Mouse (Mus musculus) central nervous system, embryonic 14 days (tissue): ENCODE data around the gene Vmn1r200. TPM values are rescaled to one million over a fixed set of nuclear protein-coding genes. Genes with fewer than 3 reads are reported as not detected.

Experiments used
- polyA plus RNA-seq: library from polyadenylated mRNA; depleted of rRNA; stranded (reverse); fragments of >200 nt; gene quantifications from 2 replicates; pipeline ENCODE4 v1.2.3, GENCODE M21; 2012; rRNA removed

Gene Vmn1r200
- not detected in 2 replicates for polyA plus RNA-seq

DNA sequence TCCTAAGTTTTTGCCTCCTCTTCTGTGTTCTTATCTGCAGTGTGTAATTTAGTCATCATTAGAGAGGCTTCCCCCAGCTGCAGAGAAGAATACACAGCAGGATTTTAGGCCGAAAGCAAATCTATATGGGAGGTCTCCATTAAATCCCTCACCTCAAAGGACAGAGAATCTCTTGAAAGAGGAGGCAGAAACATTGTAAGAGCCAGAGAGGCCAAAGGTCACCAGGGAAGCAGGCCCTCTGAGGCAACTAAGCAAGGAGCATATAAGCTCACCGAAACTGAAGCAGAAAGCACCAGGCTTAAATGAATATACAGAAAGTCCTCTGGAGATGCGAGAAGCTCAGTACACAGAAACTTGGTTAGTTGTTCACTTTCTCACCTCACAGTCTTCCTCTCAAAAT is at the start of gene Vmn1r200:
Vmn1r200 (plus strand) TSS at position 301 of the 400 bp plus-strand sequence.

DNA sequence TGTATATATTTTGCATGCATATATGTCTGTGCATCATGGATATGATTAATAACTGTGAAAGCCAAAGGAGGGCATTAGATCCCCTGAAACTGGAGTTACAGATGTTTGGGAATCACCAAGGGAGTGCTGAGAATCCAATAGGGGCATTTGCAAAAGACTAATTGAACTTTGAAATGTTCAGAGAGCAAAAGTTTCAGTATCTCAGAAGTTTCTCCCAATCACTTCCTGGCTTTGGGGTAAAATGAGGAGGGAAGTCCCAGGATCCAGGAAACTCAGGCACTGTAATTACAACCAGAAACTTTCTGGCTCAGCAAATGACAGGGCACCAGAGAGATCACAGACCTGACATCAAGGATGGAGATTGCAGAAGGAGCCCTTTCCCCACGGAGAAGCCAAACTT is 40.1 kb upstream of the Vmn1r200 start, which contains the start of gene Vmn1r198:
Vmn1r198 (plus strand) TSS at position 301 of the 400 bp plus-strand sequence.

DNA sequence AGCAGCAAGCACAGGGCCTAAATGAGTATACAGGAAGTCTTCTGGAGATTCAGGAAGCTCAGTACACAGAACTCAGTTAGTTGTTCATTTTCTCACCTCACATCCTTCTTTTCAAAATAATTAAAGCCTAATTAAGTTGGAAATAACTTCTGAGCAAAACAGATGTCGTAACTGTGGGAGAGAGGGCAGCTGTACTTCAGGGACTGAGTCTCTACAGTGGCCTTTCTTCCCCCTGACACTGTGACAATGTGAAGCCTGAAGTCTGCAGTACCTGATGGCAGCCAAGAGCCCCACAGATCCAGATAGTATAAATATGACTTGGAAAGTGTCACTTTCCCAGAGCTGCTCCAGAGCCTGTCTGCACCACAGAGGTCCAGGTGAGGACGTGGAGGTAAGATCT is 10.7 kb upstream of the Vmn1r200 start, which contains the start of gene Vmn1r199:
Vmn1r199 (plus strand) TSS at position 301 of the 400 bp plus-strand sequence.

Other genes starting within 250 kb of the Vmn1r200 start
- gene Vmn1r191, start 206.4 kb upstream of the Vmn1r200 start, polyA plus RNA-seq = not detected in 2 replicates
- not detected in 2 replicates for gene Vmn1r192, start 199.2 kb upstream of the Vmn1r200 start, polyA plus RNA-seq
- gene Vmn1r193, start 167.2 kb upstream of the Vmn1r200 start, polyA plus RNA-seq = not detected in 2 replicates
- not detected in 2 replicates for gene Vmn1r194, start 146.2 kb upstream of the Vmn1r200 start, polyA plus RNA-seq
- gene Vmn1r195, start 119.9 kb upstream of the Vmn1r200 start, polyA plus RNA-seq = not detected in 2 replicates
- gene Vmn1r196, start 100.5 kb upstream of the Vmn1r200 start, polyA plus RNA-seq = not detected in 2 replicates
- not detected in 2 replicates for gene Vmn1r197, start 65.8 kb upstream of the Vmn1r200 start, polyA plus RNA-seq
- not detected in 2 replicates for gene Vmn1r198, start 40.0 kb upstream of the Vmn1r200 start, polyA plus RNA-seq
- gene Vmn1r199, start 10.6 kb upstream of the Vmn1r200 start, polyA plus RNA-seq = not detected in 2 replicates
- not detected in 2 replicates for gene Vmn1r201, start 81.5 kb downstream of the Vmn1r200 start, polyA plus RNA-seq
- 0.01 TPM in 2 replicates for gene Vmn1r202, start 115.0 kb downstream of the Vmn1r200 start, polyA plus RNA-seq
- gene Vmn1r203, start 127.7 kb downstream of the Vmn1r200 start, polyA plus RNA-seq = not detected in 2 replicates
- not detected in 2 replicates for gene Vmn1r204, start 162.8 kb downstream of the Vmn1r200 start, polyA plus RNA-seq
- gene Vmn1r205, start 202.6 kb downstream of the Vmn1r200 start, polyA plus RNA-seq = not detected in 2 replicates
- not detected in 2 replicates for gene Vmn1r206, start 233.9 kb downstream of the Vmn1r200 start, polyA plus RNA-seq